Mouse (Mus musculus) forebrain, postnatal 0 days (tissue): ENCODE measurements around the gene Rpl28. TPM values are rescaled to one million over a fixed set of nuclear protein-coding genes. Genes with fewer than 3 reads are reported as not detected.

Experiments
- ATAC-seq: fragments of 200-750 bp; cut with Nextera tagmentation; 2 replicates; pipeline ENCODE4 v1.8.0; 2017; ENCODE audit warnings: mild to moderate bottlenecking, moderate library complexity
- DNase-seq: peaks from one replicate; pipeline ENCODE4 v3.0.0-alpha.2; 2015
- H3K27ac ChIP-seq: fragments of 300-500 bp; sonication (generic); 2 replicates; pipeline ENCODE4 v1.5.1; 2014; ENCODE audit warnings: low read depth, mild to moderate bottlenecking, antibody characterized with exemption, low read length, moderate library complexity, mixed read lengths
- H3K27me3 ChIP-seq: fragments of 300-500 bp; sonication (generic); 2 replicates; pipeline ENCODE4 v1.6.1; 2014; ENCODE audit warnings: mild to moderate bottlenecking, low read length, mixed read lengths; ENCODE audit not compliant: insufficient read depth
- H3K36me3 ChIP-seq: fragments of 300-500 bp; sonication (generic); 2 replicates; pipeline ENCODE4 v1.6.1; 2014; ENCODE audit warnings: mild to moderate bottlenecking, moderate library complexity; ENCODE audit not compliant: insufficient read depth
- H3K4me1 ChIP-seq: fragments of 300-500 bp; sonication (generic); 2 replicates; pipeline ENCODE4 v1.6.1; 2014; ENCODE audit warnings: antibody characterized with exemption; ENCODE audit not compliant: insufficient read depth
- H3K4me2 ChIP-seq: fragments of 300-500 bp; sonication (generic); 2 replicates; pipeline ENCODE4 v1.6.1; 2014; ENCODE audit warnings: low read depth, mild to moderate bottlenecking, moderate library complexity
- H3K4me3 ChIP-seq: fragments of 300-500 bp; sonication (generic); 2 replicates; pipeline ENCODE4 v1.5.1; 2014; ENCODE audit warnings: low read depth, low read length, mixed read lengths
- H3K9ac ChIP-seq: fragments of 300-500 bp; sonication (generic); 2 replicates; pipeline ENCODE4 v1.6.1; 2014; ENCODE audit warnings: mild to moderate bottlenecking
- H3K9me3 ChIP-seq: fragments of 300-500 bp; sonication (generic); 2 replicates; pipeline ENCODE4 v1.6.1; 2016; ENCODE audit warnings: low read length
- CTCF ChIP-seq: sonication (generic); IDR thresholded peaks from 2 replicates; pipeline ENCODE4 v1.5.1; 2016; ENCODE audit warnings: antibody characterized with exemption, control low read depth, low read depth
- WGBS: fragments of 180-500 bp; shearing (Covaris S2); extraction: QIAGEN DNeasy Blood & Tissue Kit; methylation state at CpG from one replicate; pipeline ENCODE4 v1.1.7; 2014; 5-methylcytosine and 5-hydroxymethylcytosine counted together
- polyA plus RNA-seq: library from polyadenylated mRNA; unstranded; fragments of >200 nt; fragmentation: Nextera tagmentation; extraction: Ambion mirVana; gene quantifications from 2 replicates; pipeline ENCODE4 v1.2.1, GENCODE M21; 2015
- total RNA-seq: library from RNA; depleted of rRNA; stranded (reverse); fragments of >200 nt; gene quantifications from 2 replicates; pipeline ENCODE4 v1.2.3, GENCODE M21; 2014; rRNA removed

Rpl28 gene
- total and polyA plus RNA-seq, 2 experiments from 2014 or later = 161 to 313 TPM

DNA sequence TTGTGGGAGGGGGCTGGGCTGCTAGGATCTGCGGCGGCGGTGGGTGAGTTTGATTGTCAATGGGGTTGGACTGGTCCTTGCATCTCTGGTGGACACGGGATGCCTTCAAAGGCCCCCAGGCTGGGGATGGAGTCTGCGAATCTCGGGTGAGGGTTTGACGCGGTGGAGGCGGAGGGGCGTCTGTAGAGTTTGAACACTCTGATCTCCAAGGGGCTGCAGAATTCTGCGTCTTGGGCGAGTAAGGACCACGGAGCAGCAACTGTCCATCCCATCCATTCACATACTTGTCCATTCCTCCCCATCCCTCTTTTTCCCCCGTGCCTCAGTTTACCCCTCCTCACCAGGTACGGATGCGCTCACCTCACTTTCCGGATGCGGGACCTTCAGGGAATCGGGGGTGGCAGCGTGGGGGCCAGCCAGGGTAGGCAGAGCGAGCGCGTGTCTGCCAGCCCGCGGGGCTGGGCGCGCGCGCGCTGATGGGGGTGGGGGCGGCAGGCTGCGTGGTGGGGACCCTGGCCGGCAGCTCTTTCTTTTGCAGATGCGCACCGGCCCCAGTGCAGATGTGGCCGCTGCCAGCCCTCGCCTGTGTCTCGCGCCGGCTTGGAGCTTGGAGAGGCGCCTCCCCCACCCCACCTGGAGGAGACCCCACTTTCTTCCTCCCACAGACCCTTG is 51.7 kb downstream of the Rpl28 start, which contains the start of gene Shisa7:
Shisa7 (minus strand) TSS at position 452 of the 672 bp plus-strand sequence.
- H3K27ac ChIP-seq = peak within 1 kb of the TSS; percentile 82
- WGBS = 3% methylated on average over 40 of the region's 41 CpGs
- H3K36me3 ChIP-seq = no peaks in the 10 kb centered on the region
- H3K4me1 ChIP-seq = 0 out of 2 replicates have a peak, but pooled peaks cover 15% of the 10 kb centered on the region
- ATAC-seq (peak; percentile 58), DNase-seq (no peak)
- H3K4me3 ChIP-seq = peak within 1 kb of the TSS; percentile 55
- no peaks in the 10 kb centered on the region for H3K27me3 ChIP-seq
- H3K9ac ChIP-seq = peak within 1 kb of the TSS; percentile 63
- no peak for TF ChIP-seq CTCF
- H3K9me3 ChIP-seq = no peaks in the 10 kb centered on the region
- H3K4me2 ChIP-seq = peak within 1 kb of the TSS; percentile 87

Other genes with a start within 250 kb of the Rpl28 start
Only the 30 nearest of the 31 such genes appear.
- gene Syt5, start 245.3 kb upstream of the Rpl28 start, total RNA-seq = 170 and 231 TPM in 2 replicates
- gene Syt5, start 245.3 kb upstream of the Rpl28 start, polyA plus RNA-seq = 301 and 305 TPM in 2 replicates
- 0.54 and 2.9 TPM in 2 replicates for gene Ptprh, start 188.8 kb upstream of the Rpl28 start, total RNA-seq
- 1.0 and 1.1 TPM in 2 replicates for gene Ptprh, start 188.8 kb upstream of the Rpl28 start, polyA plus RNA-seq
- 10.8 and 11.8 TPM in 2 replicates for gene Tmem86b, start 161.5 kb upstream of the Rpl28 start, total RNA-seq
- gene Tmem86b, start 161.5 kb upstream of the Rpl28 start, polyA plus RNA-seq = 0.64 and 0.70 TPM in 2 replicates
- 89.3 and 99.1 TPM in 2 replicates for gene Ppp6r1, start 133.9 kb upstream of the Rpl28 start, total RNA-seq
- gene Ppp6r1, start 133.9 kb upstream of the Rpl28 start, polyA plus RNA-seq = 5.1 and 8.3 TPM in 2 replicates
- 188 and 219 TPM in 2 replicates for gene Hspbp1, start 107.8 kb upstream of the Rpl28 start, total RNA-seq
- 206 and 214 TPM in 2 replicates for gene Hspbp1, start 107.8 kb upstream of the Rpl28 start, polyA plus RNA-seq
- gene Brsk1, start 102.3 kb upstream of the Rpl28 start, total RNA-seq = 188 and 205 TPM in 2 replicates
- gene Brsk1, start 102.3 kb upstream of the Rpl28 start, polyA plus RNA-seq = 4.6 and 6.2 TPM in 2 replicates
- gene Tmem150b, start 67.6 kb upstream of the Rpl28 start, total RNA-seq = not detected in 2 replicates
- gene Tmem150b, start 67.6 kb upstream of the Rpl28 start, polyA plus RNA-seq = 0.18 TPM in 1 of 2 replicates, not detected in the other
- gene Kmt5c, start 52.8 kb upstream of the Rpl28 start, total RNA-seq = 36.8 and 59.1 TPM in 2 replicates
- gene Kmt5c, start 52.8 kb upstream of the Rpl28 start, polyA plus RNA-seq = 32.3 and 35.1 TPM in 2 replicates
- gene Cox6b2, start 39.8 kb upstream of the Rpl28 start, total RNA-seq = 3.8 and 4.8 TPM in 2 replicates
- gene Cox6b2, start 39.8 kb upstream of the Rpl28 start, polyA plus RNA-seq = 19.8 and 23.3 TPM in 2 replicates
- not detected in 2 replicates for gene Fam71e2, start 21.6 kb upstream of the Rpl28 start, total RNA-seq
- not detected in 2 replicates for gene Fam71e2, start 21.6 kb upstream of the Rpl28 start, polyA plus RNA-seq
- gene Il11, start 10.0 kb upstream of the Rpl28 start, total RNA-seq = 1.2 and 2.6 TPM in 2 replicates
- 1.2 and 2.1 TPM in 2 replicates for gene Il11, start 10.0 kb upstream of the Rpl28 start, polyA plus RNA-seq
- not detected in 2 replicates for gene Tmem190, start 9.9 kb upstream of the Rpl28 start, total RNA-seq
- gene Tmem190, start 9.9 kb upstream of the Rpl28 start, polyA plus RNA-seq = not detected in 2 replicates
- 7.3 and 10.1 TPM in 2 replicates for gene Tmem238, start 3.2 kb upstream of the Rpl28 start, total RNA-seq
- 13.3 and 15.0 TPM in 2 replicates for gene Tmem238, start 3.2 kb upstream of the Rpl28 start, polyA plus RNA-seq
- gene Ube2s, start 19.7 kb downstream of the Rpl28 start, total RNA-seq = 300 and 347 TPM in 2 replicates
- gene Ube2s, start 19.7 kb downstream of the Rpl28 start, polyA plus RNA-seq = 232 and 259 TPM in 2 replicates
- 52.4 and 66.6 TPM in 2 replicates for gene Shisa7, start 51.8 kb downstream of the Rpl28 start, total RNA-seq
- gene Shisa7, start 51.8 kb downstream of the Rpl28 start, polyA plus RNA-seq = 6.8 and 9.4 TPM in 2 replicates
- gene Isoc2b, start 77.4 kb downstream of the Rpl28 start, total RNA-seq = 2.5 and 6.6 TPM in 2 replicates
- gene Isoc2b, start 77.4 kb downstream of the Rpl28 start, polyA plus RNA-seq = 3.5 and 3.7 TPM in 2 replicates
- gene Isoc2a, start 84.3 kb downstream of the Rpl28 start, total RNA-seq = 4.8 and 4.9 TPM in 2 replicates
- 0.26 and 0.39 TPM in 2 replicates for gene Isoc2a, start 84.3 kb downstream of the Rpl28 start, polyA plus RNA-seq
- 0.48 and 0.85 TPM in 2 replicates for gene Gm36210, start 113.6 kb downstream of the Rpl28 start, total RNA-seq
- gene Gm36210, start 113.6 kb downstream of the Rpl28 start, polyA plus RNA-seq = 0.29 and 0.47 TPM in 2 replicates
- gene Zfp628, start 122.3 kb downstream of the Rpl28 start, total RNA-seq = 5.4 and 9.2 TPM in 2 replicates
- gene Zfp628, start 122.3 kb downstream of the Rpl28 start, polyA plus RNA-seq = 5.8 and 6.0 TPM in 2 replicates
- 45.5 and 69.9 TPM in 2 replicates for gene Nat14, start 129.2 kb downstream of the Rpl28 start, total RNA-seq
- gene Nat14, start 129.2 kb downstream of the Rpl28 start, polyA plus RNA-seq = 20.5 and 54.3 TPM in 2 replicates
- 0.54 and 1.7 TPM in 2 replicates for gene Ssc5d, start 132.9 kb downstream of the Rpl28 start, total RNA-seq
- gene Ssc5d, start 132.9 kb downstream of the Rpl28 start, polyA plus RNA-seq = 0.51 and 0.63 TPM in 2 replicates
- gene Sbk2, start 171.5 kb downstream of the Rpl28 start, total RNA-seq = not detected in 2 replicates
- not detected in 2 replicates for gene Sbk2, start 171.5 kb downstream of the Rpl28 start, polyA plus RNA-seq
- 0.23 and 0.76 TPM in 2 replicates for gene Sbk3, start 178.3 kb downstream of the Rpl28 start, total RNA-seq
- 0.39 and 0.76 TPM in 2 replicates for gene Sbk3, start 178.3 kb downstream of the Rpl28 start, polyA plus RNA-seq
- gene Zfp579, start 203.3 kb downstream of the Rpl28 start, total RNA-seq = 34.6 and 34.7 TPM in 2 replicates
- 36.7 and 42.6 TPM in 2 replicates for gene Zfp579, start 203.3 kb downstream of the Rpl28 start, polyA plus RNA-seq
- gene Zfp524, start 221.5 kb downstream of the Rpl28 start, total RNA-seq = 4.6 and 6.4 TPM in 2 replicates
- gene Zfp524, start 221.5 kb downstream of the Rpl28 start, polyA plus RNA-seq = 5.0 and 5.3 TPM in 2 replicates
- gene Fiz1, start 221.8 kb downstream of the Rpl28 start, total RNA-seq = 30.0 and 33.9 TPM in 2 replicates
- 26.9 and 28.6 TPM in 2 replicates for gene Fiz1, start 221.8 kb downstream of the Rpl28 start, polyA plus RNA-seq
- not detected in 2 replicates for gene Gm44973, start 222.6 kb downstream of the Rpl28 start, total RNA-seq
- gene Gm44973, start 222.6 kb downstream of the Rpl28 start, polyA plus RNA-seq = 3.1 TPM in 2 replicates
- gene Zfp865, start 227.5 kb downstream of the Rpl28 start, total RNA-seq = 27.3 and 33.3 TPM in 2 replicates
- 5.6 and 5.8 TPM in 2 replicates for gene Zfp865, start 227.5 kb downstream of the Rpl28 start, polyA plus RNA-seq
- gene Ccdc106, start 227.7 kb downstream of the Rpl28 start, total RNA-seq = 70.7 and 104 TPM in 2 replicates
- gene Ccdc106, start 227.7 kb downstream of the Rpl28 start, polyA plus RNA-seq = 69.7 and 79.8 TPM in 2 replicates
- gene 4632433K11Rik, start 241.2 kb downstream of the Rpl28 start, total RNA-seq = 0.24 TPM in 1 of 2 replicates, not detected in the other
- gene 4632433K11Rik, start 241.2 kb downstream of the Rpl28 start, polyA plus RNA-seq = not detected in 2 replicates